Mouse (Mus musculus): ENCODE results near the gene Klhl30.

DNA sequence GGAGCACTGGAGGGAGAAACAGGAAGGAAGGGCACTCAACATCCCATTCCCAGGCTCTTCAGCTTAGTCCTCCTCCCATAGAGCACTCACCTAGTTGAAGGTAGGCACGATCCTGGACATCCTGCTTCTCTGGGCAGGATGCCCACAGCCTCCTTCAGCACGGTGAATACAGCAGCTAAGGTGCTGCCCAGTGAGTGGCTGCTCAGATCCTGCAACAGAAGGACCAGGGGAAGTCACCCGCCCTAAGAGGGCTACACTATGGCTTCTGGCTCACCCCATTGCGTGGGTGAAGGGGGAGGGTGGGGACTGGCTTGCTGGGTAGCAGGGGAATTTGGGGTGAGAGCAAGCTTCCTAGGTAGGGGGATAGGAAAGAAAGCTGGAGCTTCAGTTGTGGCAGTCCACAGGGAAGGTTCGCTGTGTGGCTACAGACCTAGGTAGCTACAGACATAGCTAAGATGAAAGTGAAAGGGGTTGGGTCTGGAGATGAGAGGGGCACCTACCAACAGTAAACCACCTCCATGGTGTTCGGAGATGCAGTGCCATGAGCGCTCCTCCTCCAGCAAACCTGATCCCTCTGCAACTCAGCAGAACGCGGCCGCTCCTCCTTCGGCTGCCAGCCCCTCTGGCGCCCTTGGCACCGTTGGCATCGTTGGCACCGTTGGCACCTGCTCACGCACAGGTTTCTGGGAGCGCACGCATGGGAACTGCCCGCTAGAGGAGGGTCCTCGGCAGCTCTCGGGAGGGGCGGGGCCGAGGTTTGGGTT, 54.8 kb downstream of the Klhl30 start:
- no peak for TF ChIP-seq EP300 (IDR thresholded peaks at IDR 0.05; ENCODE audit: low read length)
- TF ChIP-seq ZC3H11A (IDR thresholded peaks at IDR 0.05; ENCODE audit: low read depth, low read length) = no peak
- TF ChIP-seq ZNF384 (IDR thresholded peaks at IDR 0.05; ENCODE audit: low read depth, low read length) = no peak
- TF ChIP-seq USF2 (conservative IDR thresholded peaks at IDR 0.05; ENCODE audit: low read depth, low read length) = no peak
- no peak for TF ChIP-seq NELFE (IDR thresholded peaks at IDR 0.05; ENCODE audit: low read depth, low read length)
- TF ChIP-seq TCF12 (IDR thresholded peaks at IDR 0.05; ENCODE audit: low read depth, low read length) = no peak
- TF ChIP-seq CTCF (conservative IDR thresholded peaks at IDR 0.05 in 1 of 2, IDR thresholded peaks at IDR 0.05 in 1 of 2; ENCODE audit: low read depth in 2 of 2, low read length in 2 of 2) = no peak
- TF ChIP-seq USF1 (IDR thresholded peaks at IDR 0.05; ENCODE audit: low read depth, low read length) = no peak
- TF ChIP-seq ETS1 (conservative IDR thresholded peaks at IDR 0.05; ENCODE audit: low read depth, low read length) = no peak

Data from CH12.LX (cell line).